Mouse (Mus musculus): Measurements from ENCODE around the gene Psmb4. TPM values are rescaled to one million over a fixed set of nuclear protein-coding genes. Genes with fewer than 3 reads are reported as not detected.
A peak's percentile ranks its signal among the peaks of the same experiment; 100 is the strongest.
"Not testable (repeated sequence)": the region's sequence is repeated elsewhere in the genome, so short reads cannot be mapped to it uniquely, and the experiment has no call there.

Gene Psmb4
- 288 and 314 TPM in 2 replicates for total RNA-seq (2014; rRNA removed)
- 370 and 383 TPM in 2 replicates for polyA plus RNA-seq (2015; fragmentation: Nextera tagmentation; extraction: Ambion mirVana)

GRCm38 (mm10) chr3:94886316-94887224 is at the start of gene Psmb4:
TSS of gene Psmb4 (minus strand) at chr3:94886961.
- peak within 1 kb of the TSS; percentile 90 for H3K27ac ChIP-seq
- WGBS, result 1% methylated on average over 61 of the region's 61 CpGs

GRCm38 (mm10) chr3:94936147-94936546 is 49.4 kb upstream of the Psmb4 start:
- not testable (repeated sequence) for ATAC-seq; DNase-seq (ENCODE audit: low spot score); H3K4me1 ChIP-seq (ENCODE audit: insufficient read depth, low read length); H3K9me3 ChIP-seq (ENCODE audit: low read length); H3K36me3 ChIP-seq (ENCODE audit: insufficient read depth, low read length); H3K4me2 ChIP-seq (ENCODE audit: low read depth, low read length); H3K27ac ChIP-seq; H3K9ac ChIP-seq (replicated peaks; ENCODE audit: low read length); H3K4me3 ChIP-seq (ENCODE audit: low read length); H3K27me3 ChIP-seq (ENCODE audit: insufficient read depth, low read length)
- WGBS, result 74% methylated on average over 5 of the region's 5 CpGs

More at GRCm38 (mm10) chr3:94886316-94887224, at the start of gene Psmb4:
- TF ChIP-seq CTCF (IDR thresholded peaks at IDR 0.05; ENCODE audit: low read depth), result no peak
- Histone ChIP-seq H3K4me3 (ENCODE audit: low read length) (peak within 1 kb of the TSS; percentile 96), H3K9me3 (ENCODE audit: low read length) (no peaks in the 10 kb centered on the region), H3K9ac (replicated peaks; ENCODE audit: low read length) (peak within 1 kb of the TSS; percentile 91), H3K27me3 (ENCODE audit: insufficient read depth, low read length) (no peaks in the 10 kb centered on the region), H3K4me2 (ENCODE audit: low read depth, low read length) (peak within 1 kb of the TSS; percentile 60), H3K36me3 (ENCODE audit: insufficient read depth, low read length) (peaks cover 28% of the 10 kb centered on the region), H3K4me1 (ENCODE audit: insufficient read depth, low read length) (peaks cover 7% of the 10 kb centered on the region; the same call in 1 of the 2 replicates)
- peak; percentile 91 for ATAC-seq
- peak; percentile 94 for DNase-seq (ENCODE audit: low spot score)

GRCm38 (mm10) chr3:94935332-94935731 is 48.6 kb upstream of the Psmb4 start:
- not testable (repeated sequence) for DNase-seq (ENCODE audit: low spot score)

GRCm38 (mm10) chr3:94934564-94934963 is 47.8 kb upstream of the Psmb4 start:
- H3K4me1 ChIP-seq (ENCODE audit: insufficient read depth, low read length); H3K36me3 ChIP-seq (ENCODE audit: insufficient read depth, low read length); H3K27me3 ChIP-seq (ENCODE audit: insufficient read depth, low read length); H3K4me2 ChIP-seq (ENCODE audit: low read depth, low read length); H3K27ac ChIP-seq; H3K4me3 ChIP-seq (ENCODE audit: low read length); H3K9ac ChIP-seq (replicated peaks; ENCODE audit: low read length); H3K9me3 ChIP-seq (ENCODE audit: low read length); ATAC-seq; DNase-seq (ENCODE audit: low spot score): not testable (repeated sequence)
- 98% methylated on average over 3 of the region's 3 CpGs for WGBS

More at GRCm38 (mm10) chr3:94935332-94935731, 48.6 kb upstream of the Psmb4 start:
- not testable (repeated sequence) for H3K9ac ChIP-seq (replicated peaks; ENCODE audit: low read length); H3K27me3 ChIP-seq (ENCODE audit: insufficient read depth, low read length); H3K9me3 ChIP-seq (ENCODE audit: low read length); H3K4me3 ChIP-seq (ENCODE audit: low read length); H3K27ac ChIP-seq; ATAC-seq; H3K4me1 ChIP-seq (ENCODE audit: insufficient read depth, low read length); H3K36me3 ChIP-seq (ENCODE audit: insufficient read depth, low read length); H3K4me2 ChIP-seq (ENCODE audit: low read depth, low read length)
- WGBS, result 83% methylated on average over 3 of the region's 3 CpGs

GRCm38 (mm10) chr3:94933604-94934003 is 46.8 kb upstream of the Psmb4 start:
- no CpG with 5 or more reads among the region's 2 CpGs for WGBS

GRCm38 (mm10) chr3:94932809-94933564 is 46.2 kb upstream of the Psmb4 start, which contains the start of gene Selenbp1:
TSS of gene Selenbp1 (plus strand) at chr3:94933056.
- 0 out of 2 replicates have a peak within 1 kb of the TSS, but pooled peaks have one; percentile 30 for H3K9ac ChIP-seq (replicated peaks; ENCODE audit: low read length)
- no peaks in the 10 kb centered on the region for H3K9me3 ChIP-seq (ENCODE audit: low read length)
- H3K27ac ChIP-seq, result peak within 1 kb of the TSS; percentile 77
- H3K4me2 ChIP-seq (ENCODE audit: low read depth, low read length), result peak within 1 kb of the TSS; percentile 46
- H3K4me3 ChIP-seq (ENCODE audit: low read length), result peak within 1 kb of the TSS; percentile 27
- WGBS, result 21% methylated on average over 16 of the region's 16 CpGs
- peak; percentile 91 for ATAC-seq
- no peaks in the 10 kb centered on the region for H3K36me3 ChIP-seq (ENCODE audit: insufficient read depth, low read length)
- peak; percentile 79 for DNase-seq (ENCODE audit: low spot score)
- TF ChIP-seq CTCF (IDR thresholded peaks at IDR 0.05; ENCODE audit: low read depth), result no peak
- H3K27me3 ChIP-seq (ENCODE audit: insufficient read depth, low read length), result no peaks in the 10 kb centered on the region
- H3K4me1 ChIP-seq (ENCODE audit: insufficient read depth, low read length), result no peaks in the 10 kb centered on the region

More at GRCm38 (mm10) chr3:94933604-94934003, 46.8 kb upstream of the Psmb4 start:
- H3K4me3 ChIP-seq (ENCODE audit: low read length); H3K9ac ChIP-seq (replicated peaks; ENCODE audit: low read length); H3K27ac ChIP-seq; H3K36me3 ChIP-seq (ENCODE audit: insufficient read depth, low read length); H3K4me1 ChIP-seq (ENCODE audit: insufficient read depth, low read length); DNase-seq (ENCODE audit: low spot score); H3K27me3 ChIP-seq (ENCODE audit: insufficient read depth, low read length); H3K9me3 ChIP-seq (ENCODE audit: low read length); ATAC-seq: not testable (repeated sequence)
- H3K4me2 ChIP-seq (ENCODE audit: low read depth, low read length), result peak overlapping the region; percentile 46; the same call in 1 of the 2 replicates

GRCm38 (mm10) chr3:94932279-94932678 is 45.5 kb upstream of the Psmb4 start:
- not testable (repeated sequence) for H3K4me1 ChIP-seq (ENCODE audit: insufficient read depth, low read length); DNase-seq (ENCODE audit: low spot score); ATAC-seq; H3K36me3 ChIP-seq (ENCODE audit: insufficient read depth, low read length); H3K9me3 ChIP-seq (ENCODE audit: low read length); H3K9ac ChIP-seq (replicated peaks; ENCODE audit: low read length); H3K27me3 ChIP-seq (ENCODE audit: insufficient read depth, low read length); H3K4me3 ChIP-seq (ENCODE audit: low read length)
- 61% methylated on average over 2 of the region's 2 CpGs for WGBS
- H3K4me2 ChIP-seq (ENCODE audit: low read depth, low read length), result peak overlapping the region; percentile 46; the same call in 1 of the 2 replicates
- H3K27ac ChIP-seq, result peak overlapping the region; percentile 77; the same call in 1 of the 2 replicates

- not testable (repeated sequence) for H3K9ac ChIP-seq (replicated peaks; ENCODE audit: low read length); H3K27ac ChIP-seq; H3K27me3 ChIP-seq (ENCODE audit: insufficient read depth, low read length); H3K9me3 ChIP-seq (ENCODE audit: low read length); H3K36me3 ChIP-seq (ENCODE audit: insufficient read depth, low read length); ATAC-seq; H3K4me3 ChIP-seq (ENCODE audit: low read length); H3K4me1 ChIP-seq (ENCODE audit: insufficient read depth, low read length); H3K4me2 ChIP-seq (ENCODE audit: low read depth, low read length); DNase-seq (ENCODE audit: low spot score)
- WGBS, result 88% methylated on average over 10 of the region's 10 CpGs
Observed at GRCm38 (mm10) chr3:94931427-94932082, 44.8 kb upstream of the Psmb4 start.

Data from hindbrain, postnatal 0 days (tissue).